Mouse (Mus musculus) embryonic facial prominence, embryonic 13.5 days (tissue): Measurements from ENCODE around the gene Alpi. TPM values are rescaled to one million over a fixed set of nuclear protein-coding genes. Genes with fewer than 3 reads are reported as not detected.
A peak's percentile ranks its signal among the peaks of the same experiment; 100 is the strongest.

Experiments
- ATAC-seq: fragments of 200-750 bp; cut with Nextera tagmentation; 2 replicates; pipeline ENCODE4 v1.8.0; 2017; ENCODE audit warnings: low read depth; ENCODE audit not compliant: insufficient number of reproducible peaks, insufficient read depth, low FRiP score, low TSS enrichment
- H3K27ac ChIP-seq: fragments of 300-500 bp; sonication (generic); 2 replicates; pipeline ENCODE4 v1.5.1; 2015; ENCODE audit warnings: moderate library complexity, mild to moderate bottlenecking, inconsistent platforms
- H3K27me3 ChIP-seq: fragments of 300-500 bp; sonication (generic); 2 replicates; pipeline ENCODE4 v1.6.1; 2015; ENCODE audit warnings: mild to moderate bottlenecking, inconsistent platforms
- H3K36me3 ChIP-seq: fragments of 300-500 bp; sonication (generic); 2 replicates; pipeline ENCODE4 v1.6.1; 2015; ENCODE audit warnings: mild to moderate bottlenecking, inconsistent platforms
- H3K4me1 ChIP-seq: fragments of 300-500 bp; sonication (generic); 2 replicates; pipeline ENCODE4 v1.6.1; 2015; ENCODE audit warnings: inconsistent platforms
- H3K4me2 ChIP-seq: fragments of 300-500 bp; sonication (generic); 2 replicates; pipeline ENCODE4 v1.6.1; 2015; ENCODE audit warnings: moderate library complexity, mild to moderate bottlenecking, inconsistent platforms
- H3K4me3 ChIP-seq: fragments of 300-500 bp; sonication (generic); 2 replicates; pipeline ENCODE4 v1.5.1; 2015; ENCODE audit warnings: mild to moderate bottlenecking, inconsistent platforms
- H3K9ac ChIP-seq: fragments of 300-500 bp; sonication (generic); 2 replicates; pipeline ENCODE4 v1.6.1; 2015; ENCODE audit warnings: mild to moderate bottlenecking, inconsistent platforms
- H3K9me3 ChIP-seq: fragments of 300-500 bp; sonication (generic); 2 replicates; pipeline ENCODE4 v1.6.1; 2016; ENCODE audit warnings: inconsistent platforms
- WGBS: fragments of 180-500 bp; shearing (Covaris S2); methylation state at CpG from one replicate; pipeline ENCODE4 v1.1.7; 2015; ENCODE audit warnings: mixed read lengths; 5-methylcytosine and 5-hydroxymethylcytosine counted together
- polyA plus RNA-seq: library from polyadenylated mRNA; unstranded; fragments of >200 nt; fragmentation: Nextera tagmentation; extraction: Ambion mirVana; gene quantifications from 2 replicates; pipeline ENCODE4 v1.2.1, GENCODE M21; 2015

Gene Alpi
- polyA plus RNA-seq, 1 experiment from 2014 or later = not detected

DNA sequence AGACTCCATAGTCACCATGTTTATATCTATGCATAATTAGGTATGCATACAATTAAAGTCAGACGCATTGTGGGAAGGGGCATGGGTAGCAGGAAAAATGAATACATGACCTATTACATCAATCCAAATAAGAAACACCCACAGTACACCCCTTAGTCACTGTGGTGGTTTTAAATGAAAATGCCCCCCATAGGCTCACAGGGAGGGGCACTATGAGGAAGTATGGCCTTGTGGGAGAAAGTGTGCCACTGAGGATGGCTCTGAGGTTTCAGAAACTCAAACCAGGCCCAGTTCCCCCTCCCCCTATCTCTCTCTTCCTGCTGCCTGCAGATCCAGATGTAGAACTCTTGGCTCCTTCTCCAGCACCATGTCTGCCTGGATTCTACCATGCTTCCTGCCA lies 2.5 kb upstream of the Alpi start:
- WGBS = 50% methylated on average over 1 of the region's 1 CpGs
- Histone ChIP-seq H3K36me3 (no peaks in the 10 kb centered on the region), H3K4me1 (peaks cover 3% of the 10 kb centered on the region; the same call in 1 of the 2 replicates), H3K9ac (no peak overlapping the region), H3K9me3 (no peaks in the 10 kb centered on the region), H3K4me3 (no peak overlapping the region), H3K27ac (no peak overlapping the region), H3K4me2 (no peak overlapping the region), H3K27me3 (peaks cover 3% of the 10 kb centered on the region; the same call in 1 of the 2 replicates)
- no peak for ATAC-seq

DNA sequence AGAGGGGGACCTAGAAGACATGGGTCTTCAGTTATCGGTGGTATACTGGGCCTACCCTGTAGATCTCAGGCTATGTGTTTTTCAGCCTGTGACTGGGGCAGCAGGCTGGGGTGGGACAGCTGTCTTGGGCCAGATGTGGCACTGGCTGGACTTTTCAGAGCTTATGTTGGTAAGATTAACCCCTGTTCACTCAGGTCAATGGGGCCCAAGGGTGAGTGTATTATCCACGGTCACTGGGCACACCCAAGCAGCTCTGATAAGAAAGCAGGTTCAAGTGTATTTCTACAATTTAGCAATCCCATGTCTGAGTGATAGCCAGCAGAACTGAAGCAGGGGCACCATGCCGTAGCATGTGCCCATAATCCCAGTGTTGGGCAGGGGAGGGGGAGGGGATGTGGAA lies 708 bp upstream of the Alpi start:
- H3K9ac ChIP-seq = no peak overlapping the region
- no peak overlapping the region for H3K27ac ChIP-seq
- no peak overlapping the region for H3K4me2 ChIP-seq
- H3K9me3 ChIP-seq = no peaks in the 10 kb centered on the region
- H3K36me3 ChIP-seq = no peaks in the 10 kb centered on the region
- H3K4me1 ChIP-seq = peaks cover 7% of the 10 kb centered on the region; the same call in 1 of the 2 replicates
- no peak for ATAC-seq
- peaks cover 11% of the 10 kb centered on the region; the same call in 1 of the 2 replicates for H3K27me3 ChIP-seq
- H3K4me3 ChIP-seq = no peak overlapping the region
- 81% methylated on average over 3 of the region's 3 CpGs for WGBS

DNA sequence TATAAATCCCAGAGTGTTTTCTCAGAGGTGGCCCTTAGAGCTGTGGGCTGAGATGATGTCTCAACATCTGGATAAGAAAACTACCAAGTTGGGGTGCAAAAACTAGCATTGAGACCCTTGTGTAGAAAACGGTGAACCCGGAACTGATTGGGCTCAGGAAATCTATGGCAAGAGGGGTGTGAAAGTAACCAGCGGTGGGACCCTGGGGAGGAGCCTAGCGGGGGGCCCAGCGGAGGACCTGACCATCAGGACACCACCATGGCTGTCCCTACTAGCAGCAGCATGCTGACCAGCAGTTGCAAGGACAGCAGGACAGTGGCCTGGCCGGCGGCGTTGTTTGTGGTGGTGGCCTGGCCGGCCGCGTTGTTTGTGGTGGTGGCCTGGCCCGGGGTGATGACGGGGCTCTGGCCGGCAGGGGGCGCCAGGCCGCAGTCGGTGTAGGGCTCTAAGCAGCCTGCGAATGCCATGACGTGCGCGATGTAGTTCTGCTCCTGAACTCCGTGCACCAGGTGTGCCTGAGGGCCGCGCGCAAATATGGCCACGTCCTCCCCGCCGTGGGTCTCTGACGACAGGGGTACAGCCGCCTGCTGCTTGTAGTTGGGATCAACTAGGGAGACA lies 2.9 kb downstream of the Alpi start:
- WGBS = 10% methylated on average over 30 of the region's 30 CpGs
- peak overlapping the region; percentile 48 for H3K4me2 ChIP-seq
- no peaks in the 10 kb centered on the region for H3K9me3 ChIP-seq
- peaks cover 19% of the 10 kb centered on the region; the same call in 1 of the 2 replicates for H3K27me3 ChIP-seq
- ATAC-seq = peak; percentile 49
- 0 out of 2 replicates have a peak overlapping the region, but pooled peaks have one; percentile 10 for H3K4me3 ChIP-seq
- H3K36me3 ChIP-seq = no peaks in the 10 kb centered on the region
- H3K4me1 ChIP-seq = peaks cover 5% of the 10 kb centered on the region; the same call in 1 of the 2 replicates
- H3K9ac ChIP-seq = no peak overlapping the region
- H3K27ac ChIP-seq = no peak overlapping the region

DNA sequence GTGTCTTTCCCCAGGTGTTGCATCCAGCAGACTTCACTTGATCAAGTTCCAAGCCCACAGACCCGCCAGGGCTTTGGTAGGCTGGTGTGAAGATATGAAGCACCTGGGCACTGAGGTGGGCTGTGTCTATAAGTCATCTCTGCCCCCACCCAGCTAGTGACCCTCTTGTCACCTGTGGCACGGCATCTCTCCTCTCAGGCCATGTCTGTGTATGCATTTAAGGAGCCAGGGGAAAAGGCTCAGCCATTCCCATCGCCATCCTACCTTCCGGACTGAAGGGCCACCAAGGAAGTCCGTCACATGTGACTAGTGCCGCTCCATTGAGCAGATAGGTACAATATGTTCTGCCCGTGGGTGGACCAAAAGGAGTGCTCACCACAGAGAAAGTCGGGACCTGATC lies 5.8 kb downstream of the Alpi start:
- 77% methylated on average over 8 of the region's 8 CpGs for WGBS
- Histone ChIP-seq H3K4me3 (no peak overlapping the region), H3K4me1 (peaks cover 5% of the 10 kb centered on the region; the same call in 1 of the 2 replicates), H3K9ac (no peak overlapping the region), H3K9me3 (no peaks in the 10 kb centered on the region), H3K36me3 (no peaks in the 10 kb centered on the region), H3K4me2 (no peak overlapping the region), H3K27ac (no peak overlapping the region), H3K27me3 (peaks cover 19% of the 10 kb centered on the region; the same call in 1 of the 2 replicates)
- no peak for ATAC-seq

DNA sequence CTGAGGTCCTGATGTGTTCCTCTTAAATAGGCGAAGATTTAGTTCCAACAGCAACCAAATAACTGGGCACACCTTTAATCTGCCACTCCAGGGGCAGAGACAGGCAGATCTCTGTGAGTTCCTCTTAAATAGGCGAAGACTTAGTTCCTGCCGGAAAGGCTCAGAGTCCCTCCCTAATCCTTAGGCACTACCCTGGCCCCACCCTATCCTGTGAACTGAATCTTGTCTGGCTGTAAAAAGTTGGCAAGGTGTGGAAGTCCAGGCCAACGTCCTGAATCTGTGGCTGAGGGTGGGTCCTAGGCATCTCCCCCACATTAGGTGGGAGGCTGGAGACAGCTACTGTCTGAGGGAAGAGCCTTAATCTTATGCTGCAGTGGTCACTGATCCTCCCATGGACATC lies 11.6 kb downstream of the Alpi start, which contains the start of gene Alppl2:
Gene Alppl2 (minus strand): TSS at position 101 of the 400 bp plus-strand sequence.
- WGBS = 82% methylated on average over 4 of the region's 4 CpGs
- H3K4me1 ChIP-seq = no peaks in the 10 kb centered on the region
- no peak within 1 kb of the TSS for H3K4me2 ChIP-seq
- peaks cover 4% of the 10 kb centered on the region; the same call in 1 of the 2 replicates for H3K27me3 ChIP-seq
- no peaks in the 10 kb centered on the region for H3K36me3 ChIP-seq
- ATAC-seq = no peak
- H3K9ac ChIP-seq = no peak within 1 kb of the TSS
- no peak within 1 kb of the TSS for H3K27ac ChIP-seq
- no peaks in the 10 kb centered on the region for H3K9me3 ChIP-seq
- H3K4me3 ChIP-seq = no peak within 1 kb of the TSS

DNA sequence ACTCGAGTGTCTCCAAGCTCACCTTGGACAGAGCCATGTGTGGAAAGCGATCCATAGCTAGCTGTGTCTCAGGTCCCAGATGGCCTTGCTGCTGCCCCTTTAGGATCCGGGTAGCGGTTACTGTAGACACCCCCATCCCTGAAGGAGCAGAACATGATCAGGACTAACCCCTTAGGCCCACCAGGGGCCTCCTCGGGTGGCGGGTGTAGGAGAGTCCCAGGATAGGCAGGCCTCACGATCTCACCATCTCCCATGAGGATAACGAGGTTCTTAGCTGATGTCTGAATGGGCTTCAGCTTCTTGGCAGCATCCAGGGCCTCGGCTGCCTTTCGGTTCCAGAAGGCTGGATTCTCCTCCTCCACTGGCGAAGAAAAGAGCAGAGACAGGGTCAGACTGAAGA lies 12.2 kb downstream of the Alpi start:
- Histone ChIP-seq H3K9ac (no peak overlapping the region), H3K27me3 (peaks cover 4% of the 10 kb centered on the region; the same call in 1 of the 2 replicates), H3K9me3 (no peaks in the 10 kb centered on the region), H3K4me1 (no peaks in the 10 kb centered on the region), H3K36me3 (no peaks in the 10 kb centered on the region), H3K4me2 (no peak overlapping the region), H3K27ac (no peak overlapping the region), H3K4me3 (no peak overlapping the region)
- no peak for ATAC-seq
- 90% methylated on average over 11 of the region's 11 CpGs for WGBS

DNA sequence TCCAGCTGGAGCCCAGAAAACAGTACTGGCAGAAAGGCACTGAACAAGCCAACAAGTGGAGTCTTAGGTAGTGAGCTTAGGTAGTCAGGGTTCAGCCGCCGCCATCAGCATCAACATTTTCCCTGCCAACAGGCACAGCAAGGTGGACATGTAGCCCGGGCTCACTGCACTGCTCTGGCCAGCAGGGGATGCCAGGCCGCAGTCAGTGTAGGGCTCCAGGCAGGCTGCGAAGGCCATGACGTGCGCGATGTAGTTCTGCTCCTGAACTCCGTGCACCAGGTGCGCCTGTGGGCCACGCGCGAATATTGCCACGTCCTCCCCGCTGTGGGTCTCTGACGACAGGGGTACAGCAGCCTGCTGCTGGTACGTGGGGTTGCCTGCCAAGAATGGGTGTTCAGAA lies 14.4 kb downstream of the Alpi start:
- Histone ChIP-seq H3K9ac (no peak overlapping the region), H3K4me3 (no peak overlapping the region), H3K4me1 (no peaks in the 10 kb centered on the region), H3K27me3 (peaks cover 4% of the 10 kb centered on the region; the same call in 1 of the 2 replicates), H3K9me3 (no peaks in the 10 kb centered on the region), H3K4me2 (no peak overlapping the region), H3K27ac (no peak overlapping the region), H3K36me3 (no peaks in the 10 kb centered on the region)
- no peak; the same call in 1 of the 2 replicates for ATAC-seq
- WGBS = 72% methylated on average over 17 of the region's 17 CpGs

DNA sequence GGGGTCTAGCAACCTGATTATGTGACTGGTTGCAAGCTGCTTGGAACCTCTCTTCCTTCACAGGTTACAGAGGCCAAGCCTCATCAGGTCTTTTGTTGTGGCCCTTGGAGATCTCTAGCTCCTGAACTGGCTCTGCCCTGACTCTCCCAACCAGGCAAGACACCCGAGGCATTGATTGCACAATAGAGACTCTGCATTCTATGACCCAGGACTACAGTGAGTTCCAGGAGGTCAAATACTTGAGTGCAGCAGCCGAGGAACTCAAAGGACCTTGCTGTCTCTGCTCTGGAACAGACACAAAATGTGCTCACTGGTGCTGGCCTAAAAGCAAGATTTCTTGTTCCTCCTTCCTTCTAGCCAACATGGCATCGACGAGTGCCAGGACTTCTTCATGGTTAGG lies 15.2 kb downstream of the Alpi start:
- 66% methylated on average over 4 of the region's 4 CpGs for WGBS
- peaks cover 4% of the 10 kb centered on the region; the same call in 1 of the 2 replicates for H3K27me3 ChIP-seq
- H3K27ac ChIP-seq = no peak overlapping the region
- no peak for ATAC-seq
- no peaks in the 10 kb centered on the region for H3K4me1 ChIP-seq
- H3K36me3 ChIP-seq = no peaks in the 10 kb centered on the region
- H3K9ac ChIP-seq = no peak overlapping the region
- no peaks in the 10 kb centered on the region for H3K9me3 ChIP-seq
- no peak overlapping the region for H3K4me3 ChIP-seq
- H3K4me2 ChIP-seq = no peak overlapping the region

DNA sequence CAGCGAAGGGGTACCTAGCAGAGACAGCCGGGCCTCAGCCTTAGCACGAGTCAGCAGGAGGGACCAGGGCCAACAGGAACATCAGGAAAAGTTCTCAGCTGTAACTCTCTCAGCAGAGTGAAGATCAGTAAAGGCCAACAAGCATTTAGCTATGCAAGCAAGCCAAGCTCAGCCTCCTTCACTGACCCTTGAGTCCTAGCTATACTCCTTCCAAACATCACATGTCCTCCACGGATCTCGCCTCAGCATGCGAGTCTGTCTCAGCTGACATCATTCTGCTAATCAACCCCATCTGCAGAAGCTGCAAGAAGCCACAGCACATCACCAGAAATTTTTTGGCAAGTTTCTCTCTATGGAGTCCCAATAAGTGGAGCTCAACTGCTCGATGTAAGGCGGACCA lies 27.6 kb downstream of the Alpi start:
- Histone ChIP-seq H3K9me3 (no peaks in the 10 kb centered on the region), H3K4me3 (no peak overlapping the region), H3K27ac (no peak overlapping the region), H3K4me2 (no peak overlapping the region), H3K4me1 (peaks cover 11% of the 10 kb centered on the region), H3K36me3 (no peaks in the 10 kb centered on the region), H3K9ac (no peak overlapping the region), H3K27me3 (no peaks in the 10 kb centered on the region)
- 79% methylated on average over 8 of the region's 8 CpGs for WGBS
- no peak for ATAC-seq

DNA sequence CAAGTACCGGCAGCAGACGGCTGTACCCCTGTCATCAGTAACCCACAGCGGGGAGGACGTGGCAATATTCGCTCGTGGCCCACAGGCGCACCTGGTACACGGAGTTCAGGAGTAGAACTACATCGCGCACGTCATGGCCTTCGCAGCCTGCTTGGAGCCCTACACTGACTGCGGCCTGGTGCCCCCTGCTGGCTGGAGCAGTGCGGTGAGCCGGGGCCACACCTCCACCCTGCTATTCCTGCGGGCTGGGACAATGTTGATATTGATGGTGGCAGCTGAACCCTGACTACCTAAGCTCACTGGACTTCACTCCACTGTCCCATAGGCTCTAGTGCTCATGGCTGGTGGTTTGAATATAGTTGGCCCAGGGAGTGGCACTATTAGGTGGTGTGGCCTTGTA lies 30.7 kb downstream of the Alpi start:
- H3K9me3 ChIP-seq = no peaks in the 10 kb centered on the region
- H3K4me2 ChIP-seq = no peak overlapping the region
- peaks cover 11% of the 10 kb centered on the region for H3K4me1 ChIP-seq
- no peaks in the 10 kb centered on the region for H3K27me3 ChIP-seq
- no peak overlapping the region for H3K9ac ChIP-seq
- WGBS = 51% methylated on average over 16 of the region's 16 CpGs
- no peak overlapping the region for H3K27ac ChIP-seq
- H3K36me3 ChIP-seq = no peaks in the 10 kb centered on the region
- H3K4me3 ChIP-seq = no peak overlapping the region
- ATAC-seq = no peak

DNA sequence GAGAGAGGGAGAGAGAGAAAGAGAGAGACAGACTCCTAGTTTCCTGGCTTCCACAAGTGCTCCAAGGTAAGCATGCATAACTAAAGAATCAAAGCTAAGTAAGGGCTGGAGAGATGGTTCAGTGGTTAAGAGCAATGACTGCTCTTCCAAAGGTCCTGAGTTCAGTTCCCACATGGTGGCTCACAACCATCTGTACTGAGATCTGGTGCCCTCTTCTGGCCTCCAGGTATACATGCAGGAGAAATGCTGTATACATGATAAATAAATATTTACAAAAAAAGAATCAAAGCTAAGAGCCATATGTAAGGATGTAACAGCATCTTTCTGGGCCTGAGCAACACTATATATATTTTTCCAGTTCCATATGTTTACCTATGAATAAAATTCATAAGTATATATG lies 40.5 kb downstream of the Alpi start:
- no peak overlapping the region for H3K27ac ChIP-seq
- no peak overlapping the region for H3K9ac ChIP-seq
- H3K27me3 ChIP-seq = no peaks in the 10 kb centered on the region
- ATAC-seq = no peak
- H3K9me3 ChIP-seq = no peaks in the 10 kb centered on the region
- no peak overlapping the region for H3K4me2 ChIP-seq
- H3K36me3 ChIP-seq = no peaks in the 10 kb centered on the region
- no peak overlapping the region for H3K4me3 ChIP-seq
- 0 out of 2 replicates have a peak, but pooled peaks cover 3% of the 10 kb centered on the region for H3K4me1 ChIP-seq

DNA sequence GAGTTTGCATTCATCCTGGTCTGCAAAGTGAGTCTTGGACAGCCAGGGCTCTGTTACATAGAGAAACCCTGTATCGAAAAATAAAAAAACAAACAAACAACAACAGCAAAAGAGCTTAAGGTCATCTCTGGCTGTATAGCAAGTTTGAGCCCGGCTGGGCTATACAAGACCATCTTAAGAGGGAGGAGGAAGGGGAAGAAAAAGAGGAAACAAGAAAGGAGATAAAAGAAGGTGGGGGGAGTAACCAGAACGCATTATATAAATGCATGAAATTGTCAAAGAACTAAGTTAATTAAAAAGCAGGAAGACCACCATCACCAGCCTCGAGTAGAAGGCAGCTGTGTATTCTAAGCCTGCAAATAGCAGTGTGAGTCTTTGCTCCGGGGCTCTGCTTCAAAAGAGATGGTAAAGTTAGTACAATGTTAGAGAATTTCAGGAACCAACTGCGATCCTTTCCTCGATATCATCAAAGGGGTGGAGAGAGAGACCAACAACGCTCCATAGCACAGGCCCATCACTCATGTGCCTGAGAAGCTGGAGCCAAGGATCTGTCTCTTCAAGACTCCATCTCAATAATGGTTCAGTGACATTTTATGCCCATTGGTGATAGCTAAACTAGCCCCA lies 42.3 kb downstream of the Alpi start:
- Histone ChIP-seq H3K36me3 (0 out of 2 replicates have a peak, but pooled peaks cover under 1% of the 10 kb centered on the region), H3K27ac (no peak overlapping the region), H3K27me3 (no peaks in the 10 kb centered on the region), H3K4me1 (peaks cover 10% of the 10 kb centered on the region), H3K9me3 (no peaks in the 10 kb centered on the region), H3K4me3 (no peak overlapping the region), H3K4me2 (no peak overlapping the region), H3K9ac (no peak overlapping the region)
- no peak for ATAC-seq
- 62% methylated on average over 8 of the region's 8 CpGs for WGBS
